Comparison of ENCODE assay signal across 9 mouse cellular contexts in the genomic region with DNA sequence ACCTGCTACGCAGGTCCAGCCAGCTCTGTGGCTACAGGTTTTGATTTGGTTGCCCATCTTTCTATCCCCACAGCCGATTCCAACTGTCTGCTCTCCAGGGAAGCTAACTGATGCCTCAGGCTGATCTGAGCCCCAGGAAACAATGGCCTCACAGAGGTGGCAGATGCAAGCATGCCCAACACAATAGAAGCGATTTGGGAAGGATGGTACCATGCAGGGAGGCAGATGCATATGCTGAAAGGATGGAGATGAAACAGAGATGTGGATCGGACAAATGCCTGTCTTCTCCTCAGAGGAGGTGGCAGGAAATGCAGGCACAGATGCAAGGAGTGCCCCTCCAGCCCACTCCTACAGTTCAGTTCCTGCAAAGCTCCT. TPM values are rescaled to one million over a fixed set of nuclear protein-coding genes. Genes with fewer than 3 reads are reported as not detected.
DNase-seq lines count a peak whose midpoint lies in the region; ATAC-seq and TF ChIP-seq lines count a peak whose summit lies in the region.
"Had no signal": no experiment of that assay in that cellular context is flagged by ENCODE, and none has a peak within 500 bp of the region (broad histone marks: within the 10 kb centered on the region; RNA-seq: fewer than 3 reads in every experiment).

No protein-coding gene starts in this region.

- no peak for TF ChIP-seq CTCF in cortical plate, adult 2 months (IDR thresholded peaks at IDR 0.05; ENCODE audit: extremely low read depth, insufficient read depth, low read length)

- TF ChIP-seq POLR2A in cortical plate, adult 2 months (IDR thresholded peaks at IDR 0.05; ENCODE audit: extremely low read depth, insufficient read depth, low read length) = no peak

- peak overlapping the region; percentile 55 for H3K4me2 ChIP-seq in heart, embryonic 14.5 days (ENCODE audit: low read length)
- H3K4me2 ChIP-seq in hindbrain, embryonic 13.5 days = peak overlapping the region; percentile 42
- peak overlapping the region; percentile 34 for H3K4me2 ChIP-seq in neural tube, embryonic 13.5 days

- peaks cover 33 to 39% of the 10 kb centered on the region in 2 experiments for H3K4me1 ChIP-seq in heart, embryonic 14.5 days (ENCODE audit: control insufficient read depth in 2 of 2, insufficient read depth in 2 of 2, low read length in 2 of 2)
- peaks cover 7% of the 10 kb centered on the region for H3K4me1 ChIP-seq in cortical plate, adult 2 months (ENCODE audit: control insufficient read depth, insufficient read depth, low read length)
- H3K4me1 ChIP-seq in hindbrain, embryonic 13.5 days (replicated peaks) = peaks cover 48% of the 10 kb centered on the region
- peaks cover 51% of the 10 kb centered on the region for H3K4me1 ChIP-seq in neural tube, embryonic 13.5 days (replicated peaks)

- H3K4me3 ChIP-seq in heart, embryonic 14.5 days (ENCODE audit: control insufficient read depth in 1 of 2, insufficient read depth in 1 of 2, low read depth in 1 of 2, low read length in 2 of 2) = no peak overlapping the region
- 0 out of 2 replicates have a peak overlapping the region, but pooled peaks have one; percentile 0 for H3K4me3 ChIP-seq in cortical plate, adult 2 months (ENCODE audit: insufficient read depth, low read length)
- 0 out of 2 replicates have a peak overlapping the region, but pooled peaks have one; percentile 11 for H3K4me3 ChIP-seq in hindbrain, embryonic 13.5 days
- no peak overlapping the region for H3K4me3 ChIP-seq in neural tube, embryonic 13.5 days

- no peak for DNase-seq in heart, adult 11 months
- no peak for DNase-seq in right cerebral cortex, adult 18-20 months
- no peak for DNase-seq in thymus, postnatal 14 days

- H3K27ac ChIP-seq in heart, embryonic 14.5 days (replicated peaks in 1 of 2; ENCODE audit: control insufficient read depth in 1 of 2, insufficient read depth in 1 of 2, low read depth in 2 of 2, low read length in 2 of 2) = no peak overlapping the region
- H3K27ac ChIP-seq in cortical plate, adult 2 months (ENCODE audit: insufficient read depth, low read length) = peak overlapping the region; percentile 36
- peak overlapping the region; percentile 92 for H3K27ac ChIP-seq in hindbrain, embryonic 13.5 days
- peak overlapping the region; percentile 84 for H3K27ac ChIP-seq in neural tube, embryonic 13.5 days (replicated peaks)
- H3K27ac ChIP-seq: kidney, postnatal 0 days had no signal

- H3K9me3 ChIP-seq in heart, embryonic 14.5 days (ENCODE audit: control insufficient read depth, low read length) = no peaks in the 10 kb centered on the region
- no peaks in the 10 kb centered on the region for H3K9me3 ChIP-seq in hindbrain, embryonic 13.5 days
- no peaks in the 10 kb centered on the region for H3K9me3 ChIP-seq in neural tube, embryonic 13.5 days

- no peak overlapping the region; the same call in 1 of the 2 replicates for H3K9ac ChIP-seq in heart, embryonic 14.5 days (ENCODE audit: low read length)
- peak overlapping the region; percentile 65 for H3K9ac ChIP-seq in hindbrain, embryonic 13.5 days
- peak overlapping the region; percentile 57 for H3K9ac ChIP-seq in neural tube, embryonic 13.5 days

- WGBS in heart, embryonic 14.5 days = 40% methylated on average over 4 of the region's 4 CpGs
- WGBS in hindbrain, embryonic 13.5 days = 8% methylated on average over 4 of the region's 4 CpGs
- WGBS in neural tube, embryonic 13.5 days = 3% methylated on average over 4 of the region's 4 CpGs

- H3K36me3 ChIP-seq in heart, embryonic 14.5 days (ENCODE audit: control insufficient read depth, insufficient read depth, low read length) = no peaks in the 10 kb centered on the region
- no peaks in the 10 kb centered on the region for H3K36me3 ChIP-seq in hindbrain, embryonic 13.5 days
- no peaks in the 10 kb centered on the region for H3K36me3 ChIP-seq in neural tube, embryonic 13.5 days

- H3K27me3 ChIP-seq in heart, embryonic 14.5 days (ENCODE audit: control insufficient read depth, insufficient read depth, low read length) = no peaks in the 10 kb centered on the region
- H3K27me3 ChIP-seq in hindbrain, embryonic 13.5 days = no peaks in the 10 kb centered on the region
- H3K27me3 ChIP-seq in neural tube, embryonic 13.5 days = peaks cover 3% of the 10 kb centered on the region; the same call in 1 of the 2 replicates

- ATAC-seq in heart, embryonic 14.5 days (ENCODE audit: insufficient number of reproducible peaks, insufficient read depth, low FRiP score, low read depth) = no peak
- peak; percentile 29 for ATAC-seq in hindbrain, embryonic 13.5 days (ENCODE audit: low FRiP score)
- peak; percentile 53 for ATAC-seq in neural tube, embryonic 13.5 days (ENCODE audit: low read depth)
- ATAC-seq in inflammation-experienced regulatory T-cells, adult 6 months = no peak

RNA-seq across cellular contexts. Expression of gene Ccdc187, which starts 4.5 kb away (rescaled TPM):
- 0.16 and 0.24 TPM in 2 replicates for polyA plus RNA-seq in heart, embryonic 14.5 days (2014; fragmentation: Nextera tagmentation; extraction: Ambion mirVana)
- 0.85 and 2.2 TPM in 2 replicates for polyA plus RNA-seq in cortical plate, adult 2 months (2012; rRNA removed)
- 0.18 and 0.23 TPM in 2 replicates for polyA plus RNA-seq in hindbrain, embryonic 13.5 days (2015; fragmentation: Nextera tagmentation; extraction: Ambion mirVana)
- 0.06 and 0.08 TPM in 2 replicates for polyA plus RNA-seq in neural tube, embryonic 13.5 days (2015; fragmentation: Nextera tagmentation; extraction: Ambion mirVana)
- polyA plus RNA-seq in inflammation-experienced regulatory T-cells, adult 6 months (2017; shearing (Covaris generic)) = under 1 TPM in 1 of 3 experiments, not detected in 2; 0.04 TPM
- polyA plus RNA-seq: kidney, postnatal 0 days had no signal

RNA-seq across cellular contexts. Expression of gene Gpsm1, which starts 16.5 kb away (rescaled TPM):
- 36.5 and 36.9 TPM in 2 replicates for polyA plus RNA-seq in heart, embryonic 14.5 days (2014; fragmentation: Nextera tagmentation; extraction: Ambion mirVana)
- polyA plus RNA-seq in cortical plate, adult 2 months (2012; rRNA removed) = 45.3 and 49.2 TPM in 2 replicates
- 149 and 165 TPM in 2 replicates for polyA plus RNA-seq in hindbrain, embryonic 13.5 days (2015; fragmentation: Nextera tagmentation; extraction: Ambion mirVana)
- polyA plus RNA-seq in neural tube, embryonic 13.5 days (2015; fragmentation: Nextera tagmentation; extraction: Ambion mirVana) = 109 and 114 TPM in 2 replicates
- polyA plus RNA-seq in inflammation-experienced regulatory T-cells, adult 6 months (2017; shearing (Covaris generic)) = 1 to 10 TPM; 3.8 to 5.0 (median 5.0) TPM

RNA-seq across cellular contexts. Expression of gene Dnlz, which starts 53.1 kb away (rescaled TPM):
- polyA plus RNA-seq in heart, embryonic 14.5 days (2014; fragmentation: Nextera tagmentation; extraction: Ambion mirVana) = 27.5 and 30.8 TPM in 2 replicates
- 37.9 and 38.0 TPM in 2 replicates for polyA plus RNA-seq in cortical plate, adult 2 months (2012; rRNA removed)
- 29.0 and 29.6 TPM in 2 replicates for polyA plus RNA-seq in hindbrain, embryonic 13.5 days (2015; fragmentation: Nextera tagmentation; extraction: Ambion mirVana)
- 30.1 and 34.2 TPM in 2 replicates for polyA plus RNA-seq in neural tube, embryonic 13.5 days (2015; fragmentation: Nextera tagmentation; extraction: Ambion mirVana)
- polyA plus RNA-seq in inflammation-experienced regulatory T-cells, adult 6 months (2017; shearing (Covaris generic)) = 1 to 10 TPM; 7.6 to 8.7 (median 7.6) TPM

Comparison
In these comparisons a context has a peak if more than half of its experiments do, and no peak if none do; other contexts are left out.
1. ATAC-seq: peak in hindbrain, embryonic 13.5 days (single experiment) and neural tube, embryonic 13.5 days (single experiment); none in heart, embryonic 14.5 days (single experiment) and inflammation-experienced regulatory T-cells, adult 6 months (single experiment).
2. H3K27ac ChIP-seq: peak in cortical plate, adult 2 months (single experiment), hindbrain, embryonic 13.5 days (single experiment) and neural tube, embryonic 13.5 days (single experiment); none in heart, embryonic 14.5 days (0 of 2).
3. H3K4me3 ChIP-seq: peak in cortical plate, adult 2 months (single experiment) and hindbrain, embryonic 13.5 days (single experiment); none in heart, embryonic 14.5 days (0 of 2) and neural tube, embryonic 13.5 days (single experiment).
4. Peak in every context shown above with its lines, with median percentiles within 50 percentile points of each other: H3K4me2 ChIP-seq.